Mouse (Mus musculus) heart, adult 18-20 months (tissue): ENCODE measurements around the gene Gak. TPM values are rescaled to one million over a fixed set of nuclear protein-coding genes. Genes with fewer than 3 reads are reported as not detected.
A peak's percentile ranks its signal among the peaks of the same experiment; 100 is the strongest.

Experiments used
- DNase-seq, 2 experiments: peaks; one replicate each; pipeline ENCODE4 v3.0.0; 2021 to 2022; ENCODE audit warnings: mixed read lengths in 1 of 2
- total RNA-seq, 2 experiments: library from RNA; stranded (reverse); gene quantifications; 2 replicates each; pipeline ENCODE4 v1.2.3; 2021

The Gak gene
- total RNA-seq, 2 experiments from 2014 or later: 18.2 to 21.5 TPM

- DNase-seq: no peak
Measured at GRCm38 (mm10) chr5:108581361-108581891, 48.1 kb downstream of the Gak start.

- DNase-seq: no peak
Measured at GRCm38 (mm10) chr5:108573054-108573453, 56.5 kb downstream of the Gak start.

GRCm38 (mm10) chr5:108570991-108571390, 58.6 kb downstream of the Gak start:
- DNase-seq: no peak

- DNase-seq: peak; percentile 15 to 25
Measured at GRCm38 (mm10) chr5:108567104-108567503, 62.5 kb downstream of the Gak start.

DNA sequence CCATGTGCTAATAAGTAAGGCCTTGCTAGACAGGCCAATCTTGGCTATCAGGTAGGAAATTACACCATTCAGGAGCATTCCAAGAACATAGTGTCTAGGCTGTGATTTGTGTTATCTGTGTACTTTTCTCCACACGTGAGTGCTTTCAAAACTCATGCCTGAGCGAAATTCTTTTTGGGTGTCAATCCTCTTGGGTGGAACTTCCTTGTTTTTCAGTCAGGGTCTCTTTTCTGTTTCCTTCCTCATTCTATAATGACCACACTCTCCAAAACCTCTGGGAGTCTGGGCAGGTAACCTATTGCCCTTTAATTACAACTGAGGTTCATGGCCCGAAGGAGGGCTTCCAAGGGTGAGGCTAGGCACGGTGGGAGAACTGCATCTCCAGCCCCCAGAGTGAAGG, 63.0 kb downstream of the Gak start:
- no peak for DNase-seq

DNA sequence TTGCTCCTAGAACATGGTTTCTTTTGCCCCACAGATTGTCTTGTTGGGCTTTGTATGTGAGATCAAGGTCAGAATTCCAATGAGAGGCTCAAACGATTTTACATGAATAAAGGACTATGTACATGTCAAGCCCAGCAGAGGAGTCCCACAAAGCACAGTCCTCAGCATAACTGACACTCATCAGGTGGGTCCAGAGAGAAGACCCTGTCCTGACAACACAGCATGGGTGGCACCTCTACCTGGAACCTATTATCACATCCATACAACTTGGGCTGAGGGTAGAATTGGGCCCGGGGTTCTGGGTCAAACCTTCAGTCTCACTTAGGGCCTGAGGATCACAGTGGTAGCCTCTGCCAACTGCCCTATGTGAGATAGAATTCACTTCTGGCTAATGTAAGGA, 64.2 kb downstream of the Gak start:
- DNase-seq: no peak

- DNase-seq: no peak
Measured at GRCm38 (mm10) chr5:108564346-108564745, 65.2 kb downstream of the Gak start.

DNA sequence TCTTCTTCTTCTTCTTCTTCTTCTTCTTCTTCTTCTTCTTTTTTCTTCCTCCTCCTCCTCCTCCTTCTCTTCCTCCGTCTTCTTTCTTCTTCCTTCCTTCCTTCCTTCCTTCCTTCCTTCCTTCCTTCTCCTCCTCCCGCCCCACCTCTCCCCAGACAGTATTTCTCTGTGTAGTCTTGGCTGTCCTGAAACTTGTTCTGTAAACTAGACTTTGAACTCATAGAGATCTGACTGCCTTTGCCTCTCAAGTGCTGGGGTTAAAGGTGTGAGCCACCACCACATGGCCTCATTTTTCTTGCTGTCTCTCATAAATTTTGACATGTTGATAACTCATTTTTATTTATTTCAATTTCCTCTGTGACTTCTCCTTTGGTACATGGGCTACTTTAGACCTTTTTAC, 67.1 kb downstream of the Gak start:
- DNase-seq: no peak

- DNase-seq: no peak
Measured at GRCm38 (mm10) chr5:108556986-108557385, 72.6 kb downstream of the Gak start.

DNA sequence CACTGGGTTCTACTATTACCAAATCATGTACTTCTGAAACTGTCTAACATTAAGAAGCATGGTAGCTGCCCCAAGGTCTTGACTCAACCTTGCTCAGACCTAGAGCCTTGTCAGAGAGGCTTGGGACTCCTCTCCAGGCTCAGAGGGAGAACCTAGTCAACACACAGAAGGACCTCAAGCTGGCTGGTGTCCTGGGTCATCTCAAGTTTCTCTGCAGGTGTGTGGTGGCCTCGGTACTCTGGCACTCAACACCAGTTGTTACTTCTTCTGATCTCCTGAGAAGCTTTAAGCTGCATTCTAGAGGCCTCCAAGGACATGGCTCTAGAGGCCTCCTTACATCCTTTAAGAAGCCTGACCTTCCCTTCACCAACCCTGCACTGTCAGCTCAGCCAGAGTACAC, 75.5 kb downstream of the Gak start:
- no peak for DNase-seq

GRCm38 (mm10) chr5:108550207-108550594, 79.4 kb downstream of the Gak start:
- DNase-seq: no peak

GRCm38 (mm10) chr5:108549489-108550206, 79.9 kb downstream of the Gak start, which contains the start of gene Cplx1:
Gene Cplx1 (minus strand): TSS chr5:108550024.
- DNase-seq: peak; percentile 14 to 63

GRCm38 (mm10) chr5:108549137-108549488, 80.4 kb downstream of the Gak start:
- DNase-seq: no peak

DNA sequence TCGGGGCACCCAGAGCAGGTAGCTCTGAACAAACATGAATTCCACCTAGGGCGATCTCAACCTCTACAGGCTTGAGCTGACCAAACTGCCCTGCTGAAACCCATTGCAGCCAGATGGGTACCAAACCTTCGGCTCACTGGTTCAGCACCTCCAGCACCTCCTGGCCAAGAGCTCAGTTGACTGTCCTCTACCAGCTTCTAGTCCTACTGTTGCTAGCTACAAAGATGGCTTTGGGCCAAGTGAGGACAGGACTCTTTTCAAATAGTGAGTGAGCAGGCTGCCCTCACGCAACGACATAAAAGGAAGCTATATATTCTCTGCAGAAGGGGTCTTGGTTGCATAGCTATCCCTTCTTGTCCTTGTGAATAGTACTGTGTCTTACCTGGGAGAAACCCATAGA, 81.9 kb downstream of the Gak start:
- no peak for DNase-seq

DNA sequence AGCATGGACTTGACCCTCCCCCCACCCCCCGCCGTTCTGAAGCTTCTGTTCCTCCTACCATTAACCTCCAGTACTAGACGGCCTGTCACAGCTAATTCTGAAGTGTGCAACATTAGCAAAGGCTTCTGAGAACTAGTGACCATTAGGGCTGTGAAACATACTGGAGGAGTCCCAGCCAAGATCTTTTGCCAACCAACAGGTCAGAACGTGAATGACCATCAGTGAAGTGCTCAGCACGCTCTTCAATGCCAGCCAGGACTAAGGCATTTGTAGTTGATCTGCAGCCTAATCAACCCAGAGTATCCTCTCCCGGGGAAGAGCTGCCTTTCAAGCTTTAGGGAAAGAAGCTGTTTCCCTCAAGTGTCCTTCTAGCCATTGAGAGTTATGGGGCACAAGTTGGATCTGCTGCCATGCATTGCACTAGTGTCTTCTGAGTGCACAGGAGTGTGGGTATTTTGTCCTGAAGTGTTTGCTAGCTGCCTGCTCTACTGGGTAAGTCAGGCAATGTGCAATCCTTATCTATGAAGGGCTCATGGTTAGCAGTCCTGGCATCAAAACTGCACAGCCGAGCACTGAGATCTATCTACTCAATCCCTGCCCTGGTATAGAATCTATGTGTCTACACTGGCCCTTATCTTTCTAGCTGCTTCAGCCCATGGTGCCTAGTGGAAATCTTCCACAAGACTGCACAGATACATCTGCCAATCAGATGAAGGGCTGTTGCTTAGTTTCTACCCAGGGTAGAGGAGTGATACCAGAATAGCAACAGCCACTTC, 85.9 kb downstream of the Gak start:
- DNase-seq: no peak

DNA sequence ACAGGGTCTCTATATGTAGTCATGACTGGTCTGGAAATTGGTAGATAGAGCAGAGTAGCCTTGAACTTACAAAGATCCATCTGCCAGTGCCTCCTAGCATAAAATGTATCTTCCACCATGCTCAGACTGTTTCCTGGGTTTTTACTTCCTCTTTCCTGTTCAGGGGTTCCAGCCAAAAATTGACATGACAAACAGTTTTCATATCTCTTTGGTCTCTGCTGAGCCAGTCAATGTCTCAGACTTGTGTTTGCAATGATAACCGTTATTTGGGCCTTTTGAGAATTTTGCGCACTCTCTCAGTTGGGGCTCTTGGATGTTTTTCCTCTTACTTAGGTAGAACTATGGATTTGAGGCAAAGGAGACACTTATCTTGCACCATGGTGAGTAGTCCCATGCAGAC, 95.4 kb downstream of the Gak start:
- DNase-seq: no peak

DNA sequence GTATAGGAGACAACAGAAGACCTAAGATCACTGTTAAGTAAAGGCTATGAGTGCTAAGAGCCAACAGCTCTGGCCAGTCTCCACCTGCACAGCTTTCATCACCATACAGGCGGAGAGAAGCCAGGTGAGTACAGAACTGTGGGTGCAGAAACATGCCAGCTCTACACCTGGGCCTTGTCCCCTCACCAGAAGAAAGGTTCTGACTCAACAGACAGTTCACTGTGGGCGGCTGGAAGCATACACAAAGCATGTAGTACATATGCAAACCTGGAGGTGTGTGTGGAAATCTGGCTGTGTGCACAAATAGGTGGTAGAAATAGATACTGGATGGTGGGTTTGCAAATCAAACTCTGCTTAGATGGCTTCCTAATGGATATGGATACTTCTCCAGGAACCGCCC, 107.0 kb downstream of the Gak start:
- DNase-seq: no peak

DNA sequence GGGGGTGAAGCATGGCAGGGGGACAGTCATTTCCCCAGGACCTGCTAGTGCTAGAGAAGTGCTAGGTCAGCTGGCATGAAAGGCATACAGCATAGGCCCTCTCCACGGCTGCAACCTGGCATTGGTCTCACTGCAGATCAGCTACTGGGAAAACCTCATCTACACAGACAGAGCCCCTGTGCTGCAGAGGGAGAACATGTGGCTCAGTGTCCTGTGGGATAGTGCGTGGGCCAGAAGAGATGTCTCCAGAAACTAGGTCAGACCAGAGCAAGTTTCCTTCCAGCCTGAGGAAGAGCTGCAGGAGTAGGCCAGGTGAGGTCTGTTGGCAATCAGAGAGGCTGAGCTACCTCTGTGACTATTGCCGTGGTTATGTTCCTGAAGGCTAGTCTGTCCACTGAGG, 107.7 kb downstream of the Gak start:
- no peak for DNase-seq

DNA sequence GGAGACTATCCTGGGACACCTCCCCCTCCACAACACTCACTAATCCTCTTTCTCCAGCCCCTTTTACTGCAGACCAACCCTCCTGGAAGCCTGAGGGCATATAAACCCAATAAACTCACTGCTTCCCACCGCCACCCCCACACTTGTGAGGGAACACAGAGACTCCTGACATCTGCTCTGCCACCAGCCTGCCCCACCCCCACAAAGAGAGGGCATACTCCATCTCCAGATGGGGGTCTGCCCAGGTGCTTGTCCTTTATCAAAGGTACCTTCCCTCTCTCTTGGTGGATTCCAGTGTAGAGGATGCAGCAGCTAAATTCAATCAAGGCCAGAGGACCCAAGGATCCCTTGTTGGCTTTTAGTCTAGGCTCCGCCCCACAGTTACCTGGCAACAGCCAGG, 108.5 kb downstream of the Gak start:
- DNase-seq: no peak

- no peak for DNase-seq
Measured at GRCm38 (mm10) chr5:108520153-108520552, 109.4 kb downstream of the Gak start.
